Mouse (Mus musculus) kidney, postnatal 0 days (tissue): Measurements from ENCODE around the gene Cdan1. TPM values are rescaled to one million over a fixed set of nuclear protein-coding genes. Genes with fewer than 3 reads are reported as not detected.

ENCODE experiments used
- ATAC-seq: fragments of 200-750 bp; cut with Nextera tagmentation; replicated peaks from 2 replicates; pipeline ENCODE4 v1.8.0; 2017; ENCODE audit warnings: low read depth, moderate number of reproducible peaks, moderate TSS enrichment, moderate library complexity; ENCODE audit not compliant: low FRiP score
- DNase-seq: peaks from one replicate; pipeline ENCODE4 v3.0.0-alpha.2; 2016; ENCODE audit warnings: low spot score
- H3K27ac ChIP-seq: fragments of 300-500 bp; sonication (generic); 2 replicates; pipeline ENCODE4 v1.5.1; 2014; ENCODE audit warnings: mild to moderate bottlenecking
- H3K27me3 ChIP-seq: fragments of 300-500 bp; sonication (generic); 2 replicates; pipeline ENCODE4 v1.6.1; 2014; ENCODE audit warnings: low read length, mixed read lengths; ENCODE audit not compliant: insufficient read depth
- H3K36me3 ChIP-seq: fragments of 300-500 bp; sonication (generic); 2 replicates; pipeline ENCODE4 v1.6.1; 2014; ENCODE audit warnings: low read length, mixed read lengths; ENCODE audit not compliant: insufficient read depth
- H3K4me1 ChIP-seq: fragments of 300-500 bp; sonication (generic); replicated peaks from 2 replicates; pipeline ENCODE4 v1.6.1; 2014; ENCODE audit warnings: antibody characterized with exemption, low read length, mixed read lengths; ENCODE audit not compliant: insufficient read depth
- H3K4me2 ChIP-seq: fragments of 300-500 bp; sonication (generic); 2 replicates; pipeline ENCODE4 v1.6.1; 2014; ENCODE audit warnings: mild to moderate bottlenecking, low read length, moderate library complexity, mixed read lengths
- H3K4me3 ChIP-seq: fragments of 300-500 bp; sonication (generic); replicated peaks from 2 replicates; pipeline ENCODE4 v1.5.1; 2014; ENCODE audit warnings: low read depth, low read length
- H3K9ac ChIP-seq: fragments of 300-500 bp; sonication (generic); 2 replicates; pipeline ENCODE4 v1.6.1; 2014; ENCODE audit warnings: low read depth, low read length
- H3K9me3 ChIP-seq: fragments of 300-500 bp; sonication (generic); replicated peaks from 2 replicates; pipeline ENCODE4 v1.6.1; 2016; ENCODE audit warnings: low read length, inconsistent platforms, mixed read lengths
- CTCF ChIP-seq: IDR thresholded peaks from 2 replicates; pipeline ENCODE4 v1.5.1; 2016; ENCODE audit warnings: antibody characterized with exemption, low read depth, mild to moderate bottlenecking, moderate library complexity
- WGBS: fragments of 180-500 bp; shearing (Covaris S2); extraction: QIAGEN DNeasy Blood & Tissue Kit; methylation state at CpG from one replicate; pipeline ENCODE4 v1.1.7; 2014; 5-methylcytosine and 5-hydroxymethylcytosine counted together
- polyA plus RNA-seq: library from polyadenylated mRNA; unstranded; fragments of >200 nt; fragmentation: Nextera tagmentation; extraction: Ambion mirVana; gene quantifications from 2 replicates; pipeline ENCODE4 v1.2.1, GENCODE M21; 2015

The Cdan1 gene
- polyA plus RNA-seq, 1 experiment from 2014 or later: 3.8 TPM

GRCm38 (mm10) chr2:120866561-120866960 lies 16.6 kb upstream of the Cdan1 start:
- no peak for ATAC-seq
- peaks cover 37% of the 10 kb centered on the region for H3K36me3 ChIP-seq

GRCm38 (mm10) chr2:120863389-120863788 lies 13.5 kb upstream of the Cdan1 start:
- H3K9ac ChIP-seq: no peak overlapping the region
- 97% methylated on average over 1 of the region's 1 CpGs for WGBS
- no peaks in the 10 kb centered on the region for H3K27me3 ChIP-seq
- no peaks in the 10 kb centered on the region for H3K9me3 ChIP-seq
- TF ChIP-seq CTCF: no peak
- DNase-seq: no peak
- ATAC-seq: no peak
- H3K4me1 ChIP-seq: no peaks in the 10 kb centered on the region
- H3K4me2 ChIP-seq: no peak overlapping the region
- no peak overlapping the region for H3K4me3 ChIP-seq
- peaks cover 47% of the 10 kb centered on the region for H3K36me3 ChIP-seq
- no peak overlapping the region for H3K27ac ChIP-seq

More at GRCm38 (mm10) chr2:120866561-120866960, 16.6 kb upstream of the Cdan1 start:
- H3K27ac ChIP-seq: no peak overlapping the region
- H3K4me3 ChIP-seq: no peak overlapping the region
- no peaks in the 10 kb centered on the region for H3K9me3 ChIP-seq
- H3K4me1 ChIP-seq: no peaks in the 10 kb centered on the region
- peak; percentile 82 for TF ChIP-seq CTCF
- no peak overlapping the region for H3K4me2 ChIP-seq
- no peaks in the 10 kb centered on the region for H3K27me3 ChIP-seq
- DNase-seq: peak; percentile 73
- WGBS: 31% methylated on average over 1 of the region's 1 CpGs
- H3K9ac ChIP-seq: no peak overlapping the region

GRCm38 (mm10) chr2:120860699-120861098 lies 10.8 kb upstream of the Cdan1 start:
- Histone ChIP-seq H3K36me3 (peaks cover 37% of the 10 kb centered on the region), H3K27ac (no peak overlapping the region), H3K4me2 (no peak overlapping the region), H3K9ac (no peak overlapping the region), H3K4me3 (no peak overlapping the region), H3K27me3 (no peaks in the 10 kb centered on the region), H3K9me3 (no peaks in the 10 kb centered on the region), H3K4me1 (no peaks in the 10 kb centered on the region)
- DNase-seq (no peak), ATAC-seq (no peak)
- WGBS: 52% methylated on average over 1 of the region's 1 CpGs
- no peak for TF ChIP-seq CTCF

- H3K4me3 ChIP-seq: no peak overlapping the region
- DNase-seq (peak; percentile 11), ATAC-seq (peak; percentile 69)
- WGBS: 87% methylated on average over 3 of the region's 3 CpGs
- H3K36me3 ChIP-seq: peaks cover 22% of the 10 kb centered on the region
- no peak overlapping the region for H3K27ac ChIP-seq
- no peak overlapping the region for H3K4me2 ChIP-seq
- no peaks in the 10 kb centered on the region for H3K4me1 ChIP-seq
- H3K27me3 ChIP-seq: no peaks in the 10 kb centered on the region
- no peak for TF ChIP-seq CTCF
- H3K9me3 ChIP-seq: no peaks in the 10 kb centered on the region
- H3K9ac ChIP-seq: no peak overlapping the region
Observed at GRCm38 (mm10) chr2:120858131-120858530, 8.2 kb upstream of the Cdan1 start.

- H3K4me3 ChIP-seq: no peak overlapping the region
- 77% methylated on average over 3 of the region's 3 CpGs for WGBS
- no peak overlapping the region for H3K9ac ChIP-seq
- no peak for TF ChIP-seq CTCF
- no peaks in the 10 kb centered on the region for H3K27me3 ChIP-seq
- no peak overlapping the region for H3K27ac ChIP-seq
- no peaks in the 10 kb centered on the region for H3K9me3 ChIP-seq
- H3K4me2 ChIP-seq: no peak overlapping the region
- DNase-seq (no peak), ATAC-seq (no peak)
- no peaks in the 10 kb centered on the region for H3K36me3 ChIP-seq
- H3K4me1 ChIP-seq: no peaks in the 10 kb centered on the region
Observed at GRCm38 (mm10) chr2:120853151-120853550, 3.2 kb upstream of the Cdan1 start.

- DNase-seq: no peak
- ATAC-seq: no peak
Observed at GRCm38 (mm10) chr2:120852626-120853025, 2.7 kb upstream of the Cdan1 start.

More at GRCm38 (mm10) chr2:120852626-120853025, 2.7 kb upstream of the Cdan1 start:
- Histone ChIP-seq H3K9ac (no peak overlapping the region), H3K27ac (no peak overlapping the region), H3K4me1 (no peaks in the 10 kb centered on the region), H3K36me3 (no peaks in the 10 kb centered on the region), H3K27me3 (no peaks in the 10 kb centered on the region), H3K4me3 (no peak overlapping the region), H3K9me3 (no peaks in the 10 kb centered on the region), H3K4me2 (no peak overlapping the region)
- no peak for TF ChIP-seq CTCF
- WGBS: 17% methylated on average over 1 of the region's 1 CpGs
